Mouse (Mus musculus) heart, embryonic 13.5 days (tissue): ENCODE measurements at regions not wholly inside any gene's neighbourhood (a gene's known extent, or its start where the extent isn't known, plus 50 kb on each side); places are given as distances from the start of the nearest gene placed in this dataset.

ENCODE experiments used
- ATAC-seq: fragments of 200-750 bp; cut with Nextera tagmentation; 2 replicates; pipeline ENCODE4 v1.8.0; 2017; ENCODE audit warnings: moderate TSS enrichment; ENCODE audit not compliant: insufficient number of reproducible peaks, low FRiP score, low TSS enrichment; ENCODE audit errors: extremely low read depth
- H3K27ac ChIP-seq: fragments of 300-500 bp; sonication (generic); replicated peaks from 2 replicates; pipeline ENCODE4 v1.5.1; 2015; ENCODE audit warnings: moderate library complexity, mild to moderate bottlenecking, inconsistent platforms
- H3K27me3 ChIP-seq: fragments of 300-500 bp; sonication (generic); replicated peaks from 2 replicates; pipeline ENCODE4 v1.6.1; 2015; ENCODE audit warnings: mild to moderate bottlenecking, inconsistent platforms
- H3K36me3 ChIP-seq: fragments of 300-500 bp; sonication (generic); 2 replicates; pipeline ENCODE4 v1.6.1; 2015; ENCODE audit warnings: mild to moderate bottlenecking, inconsistent platforms
- H3K4me1 ChIP-seq: fragments of 300-500 bp; sonication (generic); 2 replicates; pipeline ENCODE4 v1.6.1; 2015; ENCODE audit warnings: inconsistent platforms
- H3K4me2 ChIP-seq: fragments of 300-500 bp; sonication (generic); 2 replicates; pipeline ENCODE4 v1.6.1; 2015; ENCODE audit warnings: inconsistent platforms, mild to moderate bottlenecking, moderate library complexity
- H3K4me3 ChIP-seq: fragments of 300-500 bp; sonication (generic); 2 replicates; pipeline ENCODE4 v1.5.1; 2015; ENCODE audit warnings: moderate library complexity, mild to moderate bottlenecking, inconsistent platforms
- H3K9ac ChIP-seq: fragments of 300-500 bp; sonication (generic); 2 replicates; pipeline ENCODE4 v1.6.1; 2015; ENCODE audit warnings: inconsistent platforms, mild to moderate bottlenecking, moderate library complexity
- H3K9me3 ChIP-seq: fragments of 300-500 bp; sonication (generic); 2 replicates; pipeline ENCODE4 v1.6.1; 2016; ENCODE audit warnings: inconsistent platforms
- WGBS: fragments of 180-500 bp; shearing (Covaris S2); methylation state at CpG from one replicate; pipeline ENCODE4 v1.1.7; 2015; ENCODE audit warnings: mixed read lengths; 5-methylcytosine and 5-hydroxymethylcytosine counted together

DNA sequence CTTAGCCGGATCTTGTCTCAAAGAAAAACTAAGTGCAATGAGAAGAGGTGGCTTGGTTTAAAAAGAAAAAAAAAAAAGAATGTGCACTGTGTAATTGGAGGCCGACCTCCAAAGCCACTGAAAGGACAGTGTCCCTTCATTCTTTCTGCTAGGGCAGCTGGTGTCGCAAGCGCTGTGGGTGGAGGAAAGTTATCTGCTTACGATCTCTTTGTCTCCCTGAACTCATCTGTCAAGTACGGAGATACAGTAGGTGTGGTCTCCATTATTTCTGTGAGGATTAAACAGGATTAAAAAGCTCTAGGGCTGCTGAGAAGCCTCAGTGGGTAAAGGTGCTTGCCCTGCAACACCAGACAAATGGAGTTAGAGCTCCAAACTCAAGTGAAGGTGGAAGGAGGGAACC lies 126.6 kb upstream of the Jarid2 start:
- no peaks in the 10 kb centered on the region; the same call in none of the 2 replicates for H3K27me3 ChIP-seq
- H3K4me3 ChIP-seq = no peak overlapping the region
- no peak overlapping the region for H3K4me2 ChIP-seq
- WGBS = 51% methylated on average over 6 of the region's 6 CpGs
- no peak overlapping the region for H3K27ac ChIP-seq
- H3K36me3 ChIP-seq = no peaks in the 10 kb centered on the region
- no peak for ATAC-seq
- H3K4me1 ChIP-seq = peaks cover 5% of the 10 kb centered on the region
- no peaks in the 10 kb centered on the region for H3K9me3 ChIP-seq
- no peak overlapping the region for H3K9ac ChIP-seq

DNA sequence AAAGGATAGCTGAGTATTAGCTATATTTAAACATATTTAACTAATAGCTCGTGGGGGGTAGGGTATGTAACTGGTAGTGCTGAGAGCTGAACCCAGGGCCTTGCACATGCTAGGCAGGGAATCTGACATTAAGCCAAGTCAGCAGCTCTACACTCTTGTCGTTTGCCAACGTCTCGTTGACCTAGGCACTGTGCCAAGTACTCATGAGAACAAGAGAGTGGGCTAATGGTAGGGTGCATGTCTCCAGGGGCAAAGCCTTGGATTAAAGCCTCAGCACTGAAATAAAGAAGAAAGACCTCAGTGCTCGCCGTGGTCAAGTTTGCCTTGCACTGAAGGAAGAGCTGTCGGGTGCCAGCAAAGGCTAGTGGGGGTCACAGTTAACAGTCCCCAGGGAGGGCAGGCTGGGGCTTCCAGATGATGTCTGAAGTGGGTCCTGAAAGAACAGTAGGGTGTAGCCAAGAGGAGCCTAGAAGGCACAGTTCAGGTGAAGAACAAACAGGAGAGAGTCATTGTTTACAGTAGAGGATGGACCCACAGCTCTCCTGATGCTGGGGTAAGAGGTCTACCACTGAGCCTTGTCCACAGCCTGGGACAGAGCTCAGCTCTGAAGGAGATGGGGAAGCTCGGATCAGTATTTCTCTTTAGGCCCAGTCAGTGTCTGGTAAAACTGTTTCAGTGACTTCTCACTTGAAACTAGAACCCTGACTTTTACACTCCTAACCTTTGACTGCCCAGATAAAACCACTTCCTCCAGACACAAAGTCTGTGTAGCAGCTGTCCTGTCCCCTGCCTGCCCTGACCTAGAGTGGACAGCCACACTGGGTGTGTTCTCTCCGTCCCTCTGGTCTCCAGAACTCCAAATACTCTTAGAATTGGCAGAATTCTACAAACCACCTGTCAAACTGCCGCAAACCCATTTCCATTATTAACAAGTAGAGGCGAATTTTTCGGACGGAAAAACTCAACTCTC lies 121.7 kb upstream of the Jarid2 start:
- Histone ChIP-seq H3K9me3 (no peaks in the 10 kb centered on the region; the same call in 1 of the 2 replicates), H3K27me3 (no peaks in the 10 kb centered on the region; the same call in none of the 2 replicates), H3K36me3 (no peaks in the 10 kb centered on the region), H3K27ac (no peak overlapping the region), H3K4me1 (peaks cover 23% of the 10 kb centered on the region), H3K4me3 (no peak overlapping the region), H3K4me2 (no peak overlapping the region), H3K9ac (no peak overlapping the region)
- no peak for ATAC-seq
- 60% methylated on average over 13 of the region's 13 CpGs for WGBS

DNA sequence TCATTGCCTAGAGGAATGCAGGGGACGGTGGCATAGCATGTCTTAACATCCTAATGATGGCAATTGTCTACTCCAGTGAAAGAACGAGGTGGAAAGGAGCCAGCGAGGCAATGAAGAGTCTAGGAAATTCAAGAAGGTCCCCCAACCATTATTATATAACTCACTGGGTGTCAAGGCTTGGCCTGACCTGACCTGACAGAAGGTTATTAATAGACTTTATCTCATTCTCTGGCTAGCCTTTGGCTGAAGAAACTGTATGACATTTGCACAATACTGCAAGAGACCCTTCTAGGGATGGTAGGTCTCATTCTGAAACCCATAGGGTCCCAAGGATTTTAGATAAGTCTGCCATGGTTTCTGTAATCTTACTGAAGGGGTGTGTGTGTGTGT lies 121.0 kb upstream of the Jarid2 start:
- ATAC-seq = no peak
- no peak overlapping the region for H3K4me2 ChIP-seq
- peak overlapping the region; percentile 25; the same call in 1 of the 2 replicates for H3K27ac ChIP-seq

DNA sequence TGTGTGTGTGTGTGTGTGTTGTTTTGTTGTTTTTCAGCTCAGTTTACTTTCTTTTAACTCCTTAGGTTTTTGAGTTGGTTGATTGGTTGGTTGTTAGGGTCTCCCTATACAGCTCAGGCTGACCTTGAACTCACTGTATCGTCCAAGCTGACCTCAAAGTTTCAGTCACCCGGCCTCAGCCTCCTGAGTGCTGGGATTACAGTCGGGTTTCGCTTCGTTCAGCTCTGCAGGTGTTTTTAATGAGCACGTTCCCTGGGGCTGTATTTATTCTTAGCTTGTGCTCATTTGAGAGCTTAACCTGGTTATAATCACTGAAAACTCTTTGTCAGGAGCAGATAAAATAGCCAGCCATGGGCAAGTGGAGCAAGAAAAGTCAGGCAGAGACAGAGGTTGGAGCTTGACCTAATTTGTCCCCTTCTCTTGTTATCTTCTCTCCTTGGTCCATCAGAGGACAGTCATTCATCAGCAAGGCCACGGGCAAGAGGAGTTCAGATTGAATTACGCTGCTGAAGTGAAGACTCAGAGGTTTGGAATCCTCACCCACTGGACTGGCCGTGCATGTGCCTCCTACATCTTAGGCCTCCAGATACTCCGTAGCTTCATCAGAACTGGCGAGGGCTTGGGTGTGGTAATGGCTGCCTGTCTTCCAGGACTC lies 120.5 kb upstream of the Jarid2 start:
- Histone ChIP-seq H3K4me2 (no peak overlapping the region), H3K36me3 (no peaks in the 10 kb centered on the region), H3K9me3 (no peaks in the 10 kb centered on the region; the same call in 1 of the 2 replicates), H3K4me3 (no peak overlapping the region), H3K4me1 (peaks cover 23% of the 10 kb centered on the region), H3K27me3 (peaks cover 3% of the 10 kb centered on the region; the same call in 1 of the 2 replicates), H3K27ac (peak overlapping the region; percentile 25), H3K9ac (no peak overlapping the region)
- WGBS = 35% methylated on average over 11 of the region's 11 CpGs
- no peak; the same call in 1 of the 2 replicates for ATAC-seq

More for the DNA sequence above, 121.0 kb upstream of the Jarid2 start:
- Histone ChIP-seq H3K4me3 (no peak overlapping the region), H3K36me3 (no peaks in the 10 kb centered on the region), H3K4me1 (peaks cover 23% of the 10 kb centered on the region), H3K9ac (no peak overlapping the region), H3K9me3 (no peaks in the 10 kb centered on the region; the same call in 1 of the 2 replicates), H3K27me3 (peaks cover 3% of the 10 kb centered on the region)
- 71% methylated on average over 3 of the region's 3 CpGs for WGBS

DNA sequence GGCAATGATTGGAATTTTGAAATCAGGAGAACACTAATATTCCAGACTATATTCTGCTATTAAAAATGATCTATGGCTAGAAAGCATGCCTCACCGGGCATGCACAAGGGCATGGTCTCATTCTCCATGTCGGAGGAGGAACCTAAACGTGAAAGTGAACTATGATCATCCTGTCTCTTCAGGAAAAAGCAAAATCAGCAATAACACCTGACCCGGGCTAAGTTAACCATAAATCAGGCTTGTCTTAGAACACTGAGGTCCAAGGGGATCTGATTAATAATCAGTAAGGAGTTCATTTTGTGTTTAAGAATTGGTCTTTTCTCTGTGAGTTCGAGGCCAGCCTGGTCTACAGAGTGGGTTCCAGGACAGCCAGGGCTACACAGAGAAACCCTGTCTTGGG lies 119.7 kb upstream of the Jarid2 start:
- H3K27ac ChIP-seq = no peak overlapping the region
- H3K4me2 ChIP-seq = no peak overlapping the region
- no peak overlapping the region for H3K9ac ChIP-seq
- no peaks in the 10 kb centered on the region; the same call in 1 of the 2 replicates for H3K9me3 ChIP-seq
- H3K4me1 ChIP-seq = peaks cover 23% of the 10 kb centered on the region
- H3K27me3 ChIP-seq = 0 out of 2 replicates have a peak, but pooled peaks cover 3% of the 10 kb centered on the region
- WGBS = 89% methylated on average over 5 of the region's 5 CpGs
- ATAC-seq = no peak
- H3K36me3 ChIP-seq = no peaks in the 10 kb centered on the region
- no peak overlapping the region for H3K4me3 ChIP-seq

DNA sequence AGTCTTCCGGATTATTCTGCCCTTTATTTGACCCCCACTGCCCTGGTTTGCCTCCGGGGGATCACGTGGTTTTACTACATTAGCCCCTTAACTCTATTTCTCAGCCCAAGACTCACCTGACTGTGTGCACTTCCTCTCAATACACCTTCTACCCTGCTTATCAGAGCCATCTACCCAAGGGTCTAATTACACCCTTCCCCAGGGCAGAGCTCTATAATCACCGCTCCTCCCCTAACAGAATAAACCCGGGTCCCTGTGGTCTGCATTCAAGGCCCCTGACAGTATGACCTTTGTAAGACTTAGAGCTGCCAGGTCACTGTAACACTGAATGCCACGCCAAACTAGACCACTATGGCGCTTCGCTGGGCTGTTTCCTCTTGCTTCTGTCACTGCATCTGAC lies 113.6 kb upstream of the Jarid2 start:
- Histone ChIP-seq H3K4me1 (no peaks in the 10 kb centered on the region), H3K4me3 (no peak overlapping the region), H3K27ac (no peak overlapping the region), H3K27me3 (0 out of 2 replicates have a peak, but pooled peaks cover 3% of the 10 kb centered on the region), H3K36me3 (no peaks in the 10 kb centered on the region), H3K9ac (no peak overlapping the region), H3K4me2 (no peak overlapping the region), H3K9me3 (no peaks in the 10 kb centered on the region; the same call in 1 of the 2 replicates)
- 73% methylated on average over 8 of the region's 8 CpGs for WGBS
- ATAC-seq = no peak

DNA sequence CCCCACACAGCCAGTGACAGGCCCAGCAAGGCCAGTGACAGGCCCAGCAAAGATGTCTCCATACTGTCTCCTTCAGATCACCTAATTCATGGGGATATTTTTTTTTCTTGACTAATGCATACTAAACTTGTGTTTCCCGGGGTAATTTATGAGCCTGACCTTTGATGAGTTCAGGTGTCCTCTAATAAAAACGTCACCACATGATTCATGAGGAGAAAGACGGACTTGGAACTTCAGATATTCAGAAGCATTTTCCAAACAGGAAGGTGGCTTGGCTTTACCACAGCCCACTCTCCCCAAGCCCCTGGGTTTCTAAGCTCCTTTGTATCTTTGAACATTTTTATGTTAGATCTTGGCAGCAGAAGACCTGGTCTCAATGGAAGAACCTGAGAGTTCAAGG lies 110.9 kb upstream of the Jarid2 start:
- Histone ChIP-seq H3K36me3 (no peaks in the 10 kb centered on the region), H3K9me3 (no peaks in the 10 kb centered on the region), H3K27me3 (no peaks in the 10 kb centered on the region), H3K4me3 (no peak overlapping the region), H3K4me2 (no peak overlapping the region), H3K27ac (no peak overlapping the region), H3K4me1 (peaks cover 15% of the 10 kb centered on the region), H3K9ac (no peak overlapping the region)
- no peak for ATAC-seq
- 86% methylated on average over 3 of the region's 3 CpGs for WGBS

DNA sequence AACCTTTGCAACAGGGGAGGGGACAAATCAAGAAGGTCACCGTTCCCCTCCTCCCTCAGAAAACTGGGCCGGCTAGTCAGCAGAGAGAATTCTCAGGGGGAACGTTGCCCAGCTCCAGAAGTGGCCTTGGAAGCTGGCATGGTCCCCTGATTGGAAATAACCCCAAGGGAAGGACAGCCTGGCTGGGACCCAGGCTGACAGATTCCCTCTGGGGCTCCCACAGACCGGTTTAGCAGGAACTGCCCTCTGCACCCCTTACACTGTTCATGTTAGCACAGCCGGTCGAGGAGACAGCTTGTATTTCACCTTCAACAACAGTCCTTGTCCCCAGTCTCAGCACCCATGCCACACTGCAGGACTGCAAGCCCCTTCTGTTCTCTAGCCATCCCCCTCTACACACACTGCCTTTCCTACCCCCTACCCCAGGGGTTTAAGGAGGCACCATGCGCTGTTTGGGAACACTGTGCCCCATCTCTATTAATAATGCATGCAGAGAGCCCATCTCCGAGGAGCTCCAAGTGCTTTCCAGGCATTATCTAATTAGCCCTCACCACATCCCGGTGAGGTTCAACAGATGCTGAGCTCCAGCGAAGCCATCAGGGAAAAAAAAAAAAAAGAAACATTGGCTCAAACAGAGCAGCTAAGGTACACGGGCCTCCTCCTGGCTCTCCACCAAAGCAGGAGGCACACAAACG lies 106.5 kb upstream of the Jarid2 start:
- Histone ChIP-seq H3K36me3 (no peaks in the 10 kb centered on the region), H3K27ac (peak overlapping the region; percentile 85), H3K27me3 (no peaks in the 10 kb centered on the region), H3K4me3 (no peak overlapping the region), H3K9me3 (no peaks in the 10 kb centered on the region), H3K9ac (peak overlapping the region; percentile 50), H3K4me2 (peak overlapping the region; percentile 36), H3K4me1 (peaks cover 56% of the 10 kb centered on the region)
- 18% methylated on average over 12 of the region's 12 CpGs for WGBS
- ATAC-seq = 0 out of 2 replicates have a peak, but pooled peaks have one; percentile 15

DNA sequence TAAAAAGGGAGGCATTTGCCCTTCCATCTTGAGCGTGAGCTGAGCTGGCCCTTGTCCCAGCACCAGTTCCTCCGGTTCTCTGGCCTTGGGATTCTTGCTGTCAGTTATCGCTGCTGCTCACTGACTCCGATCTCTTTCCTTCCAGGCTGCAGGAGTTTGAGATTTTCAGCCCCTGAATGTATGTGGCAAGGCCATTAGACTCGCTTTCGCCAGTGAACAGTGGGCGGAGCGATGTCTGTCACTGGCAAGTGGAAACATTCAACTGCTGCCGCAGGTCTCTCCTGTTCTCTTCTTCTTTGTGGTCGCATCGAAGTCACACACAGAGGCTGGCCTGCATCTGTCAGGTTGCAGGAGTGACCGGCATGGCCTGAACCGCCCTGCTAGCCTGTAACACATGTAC lies 104.6 kb upstream of the Jarid2 start:
- no peaks in the 10 kb centered on the region for H3K36me3 ChIP-seq
- no peak overlapping the region for H3K4me3 ChIP-seq
- ATAC-seq = no peak
- 51% methylated on average over 13 of the region's 13 CpGs for WGBS
- H3K9me3 ChIP-seq = no peaks in the 10 kb centered on the region
- 0 out of 2 replicates have a peak overlapping the region, but pooled peaks have one; percentile 33 for H3K9ac ChIP-seq
- H3K27me3 ChIP-seq = no peaks in the 10 kb centered on the region
- H3K4me1 ChIP-seq = peaks cover 64% of the 10 kb centered on the region
- H3K4me2 ChIP-seq = no peak overlapping the region
- H3K27ac ChIP-seq = peak overlapping the region; percentile 85

DNA sequence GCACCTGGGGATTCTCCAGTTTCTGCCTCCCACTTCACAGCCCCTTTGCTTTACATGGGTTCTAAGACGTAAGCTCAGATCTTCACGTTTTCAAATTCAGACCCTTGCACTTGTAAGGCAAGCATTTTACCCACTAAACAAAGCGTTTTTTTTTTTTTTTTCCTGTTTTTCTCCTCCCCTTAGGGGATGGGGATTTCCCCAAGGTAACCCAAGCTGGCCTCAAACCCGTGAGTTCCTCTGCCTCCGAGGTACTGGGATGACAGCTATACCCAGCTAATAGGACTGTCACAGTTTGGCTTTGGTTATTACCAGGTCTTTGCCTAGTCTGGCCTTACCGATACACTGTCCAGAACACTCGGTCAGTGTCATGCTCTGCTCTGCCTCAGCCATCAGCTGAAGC lies 103.5 kb upstream of the Jarid2 start:
- Histone ChIP-seq H3K36me3 (no peaks in the 10 kb centered on the region), H3K9ac (no peak overlapping the region), H3K9me3 (no peaks in the 10 kb centered on the region), H3K4me2 (no peak overlapping the region), H3K27me3 (no peaks in the 10 kb centered on the region), H3K27ac (no peak overlapping the region), H3K4me3 (no peak overlapping the region), H3K4me1 (peaks cover 72% of the 10 kb centered on the region)
- 60% methylated on average over 7 of the region's 7 CpGs for WGBS
- no peak for ATAC-seq

DNA sequence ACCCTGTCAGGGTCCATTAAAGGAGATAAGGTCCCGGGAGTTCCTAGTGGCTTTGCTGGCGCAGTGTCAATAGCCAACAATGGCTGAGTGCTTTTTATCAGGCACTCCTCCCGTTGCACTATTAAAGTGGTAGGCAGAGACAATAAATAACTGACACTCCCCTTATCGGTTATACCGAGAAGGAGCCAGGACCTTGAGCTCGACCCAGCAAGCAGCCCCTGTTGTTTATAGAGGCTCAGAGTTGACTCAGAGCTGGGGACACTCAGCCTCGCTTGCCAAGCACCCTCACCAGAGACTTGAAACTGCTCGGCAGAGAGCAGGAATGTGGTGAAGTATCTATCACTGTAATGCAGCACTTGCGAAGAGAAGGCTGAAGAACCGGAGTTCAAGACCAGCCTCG lies 102.5 kb upstream of the Jarid2 start:
- Histone ChIP-seq H3K4me2 (peak overlapping the region; percentile 33), H3K36me3 (no peaks in the 10 kb centered on the region), H3K27ac (peak overlapping the region; percentile 61), H3K4me1 (peaks cover 72% of the 10 kb centered on the region), H3K9ac (peak overlapping the region; percentile 3), H3K4me3 (no peak overlapping the region), H3K9me3 (no peaks in the 10 kb centered on the region), H3K27me3 (no peaks in the 10 kb centered on the region)
- WGBS = 13% methylated on average over 11 of the region's 11 CpGs
- ATAC-seq = no peak; the same call in 1 of the 2 replicates
